Mouse (Mus musculus) bone marrow macrophage, adult 2 months (primary cell): ENCODE data around the gene D2hgdh.

Source experiments
- CTCF ChIP-seq: IDR thresholded peaks from 2 replicates; pipeline ENCODE4 v1.5.1; 2012; ENCODE audit warnings: low read depth, mild to moderate bottlenecking, low read length, moderate library complexity
- POLR2A ChIP-seq: IDR thresholded peaks from 2 replicates; pipeline ENCODE4 v1.6.1; 2012; ENCODE audit warnings: mild to moderate bottlenecking, low read depth, low read length, borderline replicate concordance

GRCm38 (mm10) chr1:93823796-93824495, 763 bp upstream of the D2hgdh start:
- no peak for TF ChIP-seq POLR2A
- no peak for TF ChIP-seq CTCF
